Mouse (Mus musculus) v-Abl transformed pro-B cells (cell line): ENCODE results near the gene Mthfs.
"Not testable (repeated sequence)": the region's sequence is repeated elsewhere in the genome, so short reads cannot be mapped to it uniquely, and the experiment has no call there.

Experiments
- in situ Hi-C, 2 experiments: fragments of 400-800 bp; cut with MboI; formaldehyde crosslinking; loops; one replicate each; pipeline ENCODE4 v1.15.1; 2025; ENCODE audit not compliant: unreplicated experiment in 2 of 2

Gene Mthfs

GRCm38 (mm10) chr9:89237131-89237530 lies 26.7 kb downstream of the Mthfs start:
- in situ Hi-C loops = not testable (repeated sequence)

- in situ Hi-C loops = not testable (repeated sequence)
Observed at GRCm38 (mm10) chr9:89238976-89239505, 28.6 kb downstream of the Mthfs start.

GRCm38 (mm10) chr9:89240516-89241019 lies 30.1 kb downstream of the Mthfs start:
- in situ Hi-C loops = not testable (repeated sequence)

GRCm38 (mm10) chr9:89253400-89253799 lies 42.9 kb downstream of the Mthfs start:
- in situ Hi-C loops = no loop called here

GRCm38 (mm10) chr9:89256556-89257335 lies 46.3 kb downstream of the Mthfs start:
- in situ Hi-C loops = no loop called here

- in situ Hi-C loops = no loop called here
Observed at GRCm38 (mm10) chr9:89263968-89264367, 53.5 kb downstream of the Mthfs start.

- in situ Hi-C loops = no loop called here
Observed at GRCm38 (mm10) chr9:89264571-89264970, 54.1 kb downstream of the Mthfs start.

GRCm38 (mm10) chr9:89267093-89267492 lies 56.6 kb downstream of the Mthfs start:
- in situ Hi-C loops = no loop called here

- in situ Hi-C loops = no loop called here
Observed at GRCm38 (mm10) chr9:89267572-89267971, 57.1 kb downstream of the Mthfs start.

- in situ Hi-C loops = no loop called here
Observed at GRCm38 (mm10) chr9:89270376-89270775, 59.9 kb downstream of the Mthfs start.

GRCm38 (mm10) chr9:89273766-89274165 lies 63.3 kb downstream of the Mthfs start:
- in situ Hi-C loops = no loop called here

GRCm38 (mm10) chr9:89278207-89278606 lies 67.7 kb downstream of the Mthfs start:
- in situ Hi-C loops = no loop called here

- in situ Hi-C loops = no loop called here
Observed at GRCm38 (mm10) chr9:89282374-89283068, 72.0 kb downstream of the Mthfs start.

- in situ Hi-C loops = no loop called here
Observed at GRCm38 (mm10) chr9:89288037-89288436, 77.6 kb downstream of the Mthfs start.

- in situ Hi-C loops = no loop called here
Observed at GRCm38 (mm10) chr9:89293364-89293763, 82.9 kb downstream of the Mthfs start.

- in situ Hi-C loops = no loop called here
Observed at GRCm38 (mm10) chr9:89294121-89294520, 83.6 kb downstream of the Mthfs start.

GRCm38 (mm10) chr9:89305637-89306036 lies 95.2 kb downstream of the Mthfs start:
- in situ Hi-C loops = no loop called here

- in situ Hi-C loops = no loop called here
Observed at GRCm38 (mm10) chr9:89308357-89309194, 98.1 kb downstream of the Mthfs start.

- in situ Hi-C loops = no loop called here
Observed at GRCm38 (mm10) chr9:89309195-89309535, 98.7 kb downstream of the Mthfs start.

- in situ Hi-C loops = no loop called here
Observed at GRCm38 (mm10) chr9:89311649-89312048, 101.2 kb downstream of the Mthfs start.

- in situ Hi-C loops = no loop called here
Observed at GRCm38 (mm10) chr9:89373731-89374130, 163.3 kb downstream of the Mthfs start.
